Comparison of ENCODE assay signal across 27 mouse cellular contexts in the genomic region with DNA sequence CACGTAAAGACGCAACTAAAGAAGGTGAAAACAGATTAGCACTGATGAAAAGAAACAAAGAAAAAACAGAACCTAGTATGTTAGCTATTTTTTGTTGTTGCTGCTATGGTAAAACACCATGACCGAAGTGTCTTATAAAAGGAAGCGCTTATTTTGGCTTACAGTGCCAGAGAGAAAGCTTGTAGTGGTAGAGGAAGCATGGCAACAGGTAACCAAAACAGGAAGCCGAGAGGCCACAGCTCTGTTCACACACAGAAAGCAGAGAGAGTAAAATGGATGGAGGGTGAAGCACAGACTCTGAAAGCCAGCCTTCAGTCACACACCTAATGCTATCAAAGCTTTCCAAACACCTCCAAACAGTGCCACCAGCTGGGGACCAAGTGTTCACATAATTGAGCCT. TPM values are rescaled to one million over a fixed set of nuclear protein-coding genes. Genes with fewer than 3 reads are reported as not detected.
DNase-seq lines count a peak whose midpoint lies in the region; ATAC-seq and TF ChIP-seq lines count a peak whose summit lies in the region.
"Had no signal": no experiment of that assay in that cellular context is flagged by ENCODE, and none has a peak within 500 bp of the region (broad histone marks: within the 10 kb centered on the region; RNA-seq: fewer than 3 reads in every experiment).

No protein-coding gene starts in this region.

- peak; percentile 66 for ATAC-seq in CD4-positive, CD25-positive, alpha-beta regulatory T cell, adult 4 months
- no peak for ATAC-seq in forebrain, embryonic 14.5 days
- no peak for ATAC-seq in stomach, postnatal 0 days (ENCODE audit: low FRiP score, low TSS enrichment)
- ATAC-seq: forebrain, embryonic 13.5 days; hindbrain, postnatal 0 days; intestine, embryonic 15.5 days; Patski had no signal

- no peaks in the 10 kb centered on the region for H3K27me3 ChIP-seq in forebrain, embryonic 14.5 days (replicated peaks; ENCODE audit: control insufficient read depth, insufficient read depth, low read length)
- H3K27me3 ChIP-seq in stomach, postnatal 0 days (ENCODE audit: control insufficient read depth, insufficient read depth, low read length), result no peaks in the 10 kb centered on the region
- H3K27me3 ChIP-seq: CH12.LX; forebrain, embryonic 13.5 days; heart, embryonic 13.5 days; intestine, embryonic 15.5 days; Patski had no signal

- H3K4me2 ChIP-seq in forebrain, embryonic 14.5 days (ENCODE audit: low read length), result no peak overlapping the region
- no peak overlapping the region for H3K4me2 ChIP-seq in stomach, postnatal 0 days (replicated peaks; ENCODE audit: low read depth)
- H3K4me2 ChIP-seq: forebrain, embryonic 13.5 days; heart, embryonic 13.5 days; hindbrain, embryonic 14.5 days; intestine, embryonic 15.5 days had no signal

- TF ChIP-seq EP300 in stomach, postnatal 0 days (optimal IDR thresholded peaks at IDR 0.05), result no peak

- no peak overlapping the region for H3K27ac ChIP-seq in forebrain, embryonic 14.5 days (ENCODE audit: low read depth, low read length)
- no peak overlapping the region for H3K27ac ChIP-seq in stomach, postnatal 0 days (replicated peaks)
- H3K27ac ChIP-seq: forebrain, embryonic 10.5 days; forebrain, embryonic 13.5 days; heart, adult 2 months; heart, embryonic 10.5 days; heart, embryonic 13.5 days; hindbrain, embryonic 14.5 days; hindbrain, postnatal 0 days; intestine, embryonic 15.5 days had no signal

- 95% methylated on average over 5 of the region's 5 CpGs for WGBS in forebrain, embryonic 14.5 days
- whole genome bisulfite sequencing in stomach, postnatal 0 days, result 87% methylated on average over 5 of the region's 5 CpGs

- H3K36me3 ChIP-seq in forebrain, embryonic 14.5 days (ENCODE audit: control insufficient read depth, insufficient read depth, low read length), result no peaks in the 10 kb centered on the region
- H3K36me3 ChIP-seq in stomach, postnatal 0 days (ENCODE audit: control insufficient read depth, insufficient read depth, low read length), result no peaks in the 10 kb centered on the region
- H3K36me3 ChIP-seq: forebrain, embryonic 10.5 days; G1E; heart, embryonic 10.5 days; heart, embryonic 13.5 days; intestine, embryonic 15.5 days had no signal

- H3K9me3 ChIP-seq in forebrain, embryonic 14.5 days (replicated peaks; ENCODE audit: control insufficient read depth, low read length), result no peaks in the 10 kb centered on the region
- no peaks in the 10 kb centered on the region for H3K9me3 ChIP-seq in stomach, postnatal 0 days (ENCODE audit: control insufficient read depth, low read length)
- H3K9me3 ChIP-seq: forebrain, embryonic 10.5 days; G1E; intestine, embryonic 15.5 days had no signal

- H3K4me3 ChIP-seq in forebrain, embryonic 14.5 days (ENCODE audit: low read depth, low read length), result no peak overlapping the region
- H3K4me3 ChIP-seq in stomach, postnatal 0 days (ENCODE audit: low read depth, low read length), result no peak overlapping the region
- H3K4me3 ChIP-seq: forebrain, embryonic 10.5 days; forebrain, embryonic 13.5 days; heart, adult 2 months; heart, embryonic 10.5 days; heart, embryonic 13.5 days; intestine, embryonic 15.5 days had no signal

- peak; percentile 29 for DNase-seq in A20 (ENCODE audit: low read depth, low spot score)
- DNase-seq in induced T-regulatory cell, adult 2 months (ENCODE audit: low read depth), result peak; percentile 24
- peak; percentile 51 for DNase-seq in naive thymus-derived CD4-positive, alpha-beta T cell, adult 2 months (ENCODE audit: low read depth)
- no peak for DNase-seq in forebrain, embryonic 14.5 days (ENCODE audit: low spot score)
- no peak for DNase-seq in lung, postnatal 10 days
- DNase-seq in stomach, postnatal 0 days (ENCODE audit: low spot score), result no peak
- DNase-seq in cerebellum, adult 8-10 months, result no peak
- DNase-seq: adrenal gland, adult 8-10 months; adrenal gland, postnatal 25 days; cerebellum, adult 11-12 months; cerebellum, adult 9-10 months; cerebellum, postnatal 14 days; gastrocnemius, postnatal 36 days; heart, adult 2 months; heart, postnatal 14 days; heart, postnatal 4 days had no signal

- H3K4me1 ChIP-seq in forebrain, embryonic 14.5 days (ENCODE audit: control insufficient read depth, insufficient read depth, low read length), result no peaks in the 10 kb centered on the region
- H3K4me1 ChIP-seq in stomach, postnatal 0 days (replicated peaks; ENCODE audit: control insufficient read depth, insufficient read depth), result no peaks in the 10 kb centered on the region
- H3K4me1 ChIP-seq: forebrain, embryonic 10.5 days; forebrain, embryonic 13.5 days; heart, embryonic 10.5 days; heart, embryonic 13.5 days; intestine, embryonic 15.5 days had no signal

- no peak for TF ChIP-seq CTCF in stomach, postnatal 0 days (IDR thresholded peaks at IDR 0.05; ENCODE audit: low read depth)

- H3K9ac ChIP-seq in forebrain, embryonic 14.5 days (ENCODE audit: low read length), result no peak overlapping the region
- H3K9ac ChIP-seq in stomach, postnatal 0 days (ENCODE audit: low read length), result no peak overlapping the region
- H3K9ac ChIP-seq: forebrain, embryonic 13.5 days; heart, embryonic 13.5 days; hindbrain, embryonic 14.5 days; intestine, embryonic 15.5 days had no signal

RNA-seq across cellular contexts. Expression of gene Klhl31, which starts 34.7 kb away (rescaled TPM):
- not detected for polyA plus RNA-seq in CD4-positive, CD25-positive, alpha-beta regulatory T cell, adult 4 months (2017; shearing (Covaris generic))
- 0.05 TPM in 2 replicates for polyA plus RNA-seq in forebrain, embryonic 14.5 days (2014; fragmentation: Nextera tagmentation; extraction: Ambion mirVana)
- 0.08 and 0.17 TPM in 2 replicates for polyA plus RNA-seq in stomach, postnatal 0 days (2015; fragmentation: Nextera tagmentation; extraction: Ambion mirVana)
- polyA plus RNA-seq: G1E had no signal

Comparison
In these comparisons a context has a peak if more than half of its experiments do, and no peak if none do; other contexts are left out.
1. DNase-seq: peak in A20 (single experiment), induced T-regulatory cell, adult 2 months (single experiment) and naive thymus-derived CD4-positive, alpha-beta T cell, adult 2 months (single experiment); none in forebrain, embryonic 14.5 days (single experiment), lung, postnatal 10 days (single experiment), stomach, postnatal 0 days (single experiment) and cerebellum, adult 8-10 months (single experiment).